Mouse (Mus musculus): ENCODE data around the gene Trpm4.

Trpm4 gene

GRCm38 (mm10) chr7:45312686-45313453 lies 20.7 kb downstream of the Trpm4 start:
- in situ Hi-C loops (cut with MboI, MseI) = no loop called here

GRCm38 (mm10) chr7:45312023-45312422 lies 21.6 kb downstream of the Trpm4 start:
- in situ Hi-C loops (cut with MboI, MseI) = no loop called here

- in situ Hi-C loops (cut with MboI, MseI) = no loop called here
Measured at GRCm38 (mm10) chr7:45309455-45309854, 24.1 kb downstream of the Trpm4 start.

- in situ Hi-C loops (cut with MboI, MseI) = no loop called here
Measured at GRCm38 (mm10) chr7:45308551-45309240, 24.9 kb downstream of the Trpm4 start.

GRCm38 (mm10) chr7:45305275-45305674 lies 28.3 kb downstream of the Trpm4 start:
- in situ Hi-C loops (cut with MboI, MseI) = no loop called here

GRCm38 (mm10) chr7:45304869-45305268 lies 28.7 kb downstream of the Trpm4 start:
- in situ Hi-C loops (cut with MboI, MseI) = loop anchor here (5.0 kb wide), 1 partner anchor 97 kb away; no protein-coding TSS in a partner anchor

- in situ Hi-C loops (cut with MboI, MseI) = loop anchor here (5.0 kb wide), 1 partner anchor 100 kb away; no protein-coding TSS in a partner anchor
Measured at GRCm38 (mm10) chr7:45302626-45303025, 31.0 kb downstream of the Trpm4 start.

- in situ Hi-C loops (cut with MboI, MseI) = loop anchor here (5.0 kb wide), 1 partner anchor 102 kb away; no protein-coding TSS in a partner anchor
Measured at GRCm38 (mm10) chr7:45300270-45300669, 33.3 kb downstream of the Trpm4 start.

GRCm38 (mm10) chr7:45299752-45300151 lies 33.8 kb downstream of the Trpm4 start:
- in situ Hi-C loops (cut with MboI, MseI) = loop anchor here (5.0 kb wide), 1 partner anchor 103 kb away; no protein-coding TSS in a partner anchor

- in situ Hi-C loops (cut with MboI, MseI) = no loop called here
Measured at GRCm38 (mm10) chr7:45297563-45297962, 36.0 kb downstream of the Trpm4 start.

- in situ Hi-C loops (cut with MboI, MseI) = no loop called here
Measured at GRCm38 (mm10) chr7:45296626-45297025, 37.0 kb downstream of the Trpm4 start.

GRCm38 (mm10) chr7:45286486-45286885 lies 47.1 kb downstream of the Trpm4 start:
- in situ Hi-C loops (cut with MboI, MseI) = no loop called here

- in situ Hi-C loops (cut with MboI, MseI) = loop anchor here (10.0 kb wide), 1 partner anchor 878 kb away; no protein-coding TSS in a partner anchor
Measured at GRCm38 (mm10) chr7:45277136-45277760, 56.3 kb downstream of the Trpm4 start, which contains the start of gene Slc6a21. TSS of gene Slc6a21 (plus strand) at chr7:45277513.

- in situ Hi-C loops (cut with MboI, MseI) = loop anchor here (10.0 kb wide), 1 partner anchor 881 kb away; no protein-coding TSS in a partner anchor
Measured at GRCm38 (mm10) chr7:45273672-45274071, 59.9 kb downstream of the Trpm4 start.

- in situ Hi-C loops (cut with MboI, MseI) = loop anchor here (10.0 kb wide), 1 partner anchor 882 kb away; no protein-coding TSS in a partner anchor
Measured at GRCm38 (mm10) chr7:45272786-45273412, 60.7 kb downstream of the Trpm4 start.

- in situ Hi-C loops (cut with MboI, MseI) = no loop called here
Measured at GRCm38 (mm10) chr7:45265518-45265917, 68.1 kb downstream of the Trpm4 start.

- in situ Hi-C loops (cut with MboI, MseI) = no loop called here
Measured at GRCm38 (mm10) chr7:45264348-45264747, 69.2 kb downstream of the Trpm4 start.

- in situ Hi-C loops (cut with MboI, MseI) = no loop called here
Measured at GRCm38 (mm10) chr7:45263006-45263607, 70.5 kb downstream of the Trpm4 start.

GRCm38 (mm10) chr7:45262266-45262665 lies 71.3 kb downstream of the Trpm4 start:
- in situ Hi-C loops (cut with MboI, MseI) = no loop called here

- in situ Hi-C loops (cut with MboI, MseI) = no loop called here
Measured at GRCm38 (mm10) chr7:45259281-45259680, 74.3 kb downstream of the Trpm4 start.
